Mouse (Mus musculus): ENCODE measurements around the gene Trmt10a. TPM values are rescaled to one million over a fixed set of nuclear protein-coding genes. Genes with fewer than 3 reads are reported as not detected.

The Trmt10a gene
- total RNA-seq, 2 experiments from 2014 or later: 2.3 to 2.5 TPM

DNA sequence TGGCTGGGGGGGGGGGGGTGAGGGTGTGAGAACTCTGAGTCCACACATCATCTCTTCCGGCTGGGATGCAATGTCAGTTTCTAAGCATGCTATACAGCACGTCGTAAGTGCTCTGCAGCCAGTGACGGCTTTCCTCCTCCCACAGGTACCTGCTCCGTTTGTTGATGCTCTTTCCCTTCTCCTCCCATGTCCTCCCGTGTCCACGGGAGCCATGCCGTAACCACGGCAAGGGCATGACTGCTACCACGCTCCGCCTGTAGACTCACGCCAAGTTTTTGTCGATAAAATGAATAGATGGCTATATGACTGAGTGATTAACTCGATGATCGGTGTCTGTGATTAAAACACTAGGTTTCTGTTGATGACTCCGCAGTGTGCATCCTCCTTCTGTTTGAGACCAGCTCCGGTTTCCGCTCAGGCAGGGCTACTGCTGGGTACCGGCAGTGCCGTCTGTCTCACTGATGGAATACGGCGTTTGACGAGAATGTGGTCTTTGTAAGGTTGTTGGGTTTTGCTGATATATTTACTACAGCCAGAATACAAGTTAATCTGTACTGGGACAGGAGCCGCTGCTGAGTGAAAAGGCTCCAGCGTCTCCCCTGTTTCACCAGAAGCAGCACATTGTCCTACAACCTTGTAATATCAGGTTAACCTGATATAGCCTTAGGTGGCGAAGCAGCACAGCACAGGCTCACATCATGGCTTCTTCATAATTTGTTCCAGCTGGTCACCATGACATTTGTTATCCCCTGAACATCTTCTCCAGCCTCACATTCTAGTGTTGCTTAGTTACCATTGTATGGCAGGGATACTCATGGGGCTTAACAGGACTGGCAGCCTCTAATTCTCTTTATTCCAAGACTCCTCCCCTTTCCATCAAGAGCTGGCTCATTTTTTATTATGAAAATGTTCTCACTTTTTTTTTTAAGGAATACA is 43.0 kb downstream of the Trmt10a start:
- no peak for DNase-seq (ENCODE audit: low spot score)
- intact Hi-C loops (cut with DNase I): no loop called here

DNA sequence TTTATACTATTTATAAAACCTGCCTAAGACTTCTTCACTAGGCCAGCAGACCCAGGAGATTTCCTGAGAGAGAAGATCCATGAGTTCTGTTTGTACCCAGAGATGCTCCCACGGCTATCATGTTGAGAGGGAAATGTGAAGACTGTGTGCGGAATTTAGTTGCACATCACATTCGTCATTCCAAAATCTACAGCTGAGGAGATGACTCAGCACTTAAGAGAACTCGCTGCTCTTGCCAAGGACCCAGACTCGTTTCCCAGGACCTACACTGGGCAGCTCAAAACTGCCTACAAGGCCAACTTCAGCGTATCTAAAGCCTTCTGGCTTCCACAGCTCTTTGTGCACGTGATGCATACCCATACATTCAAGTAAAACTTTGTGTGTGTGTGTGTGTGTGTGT is 49.0 kb downstream of the Trmt10a start:
- intact Hi-C loops (cut with DNase I): no loop called here
- no peak for DNase-seq (ENCODE audit: low spot score)

DNA sequence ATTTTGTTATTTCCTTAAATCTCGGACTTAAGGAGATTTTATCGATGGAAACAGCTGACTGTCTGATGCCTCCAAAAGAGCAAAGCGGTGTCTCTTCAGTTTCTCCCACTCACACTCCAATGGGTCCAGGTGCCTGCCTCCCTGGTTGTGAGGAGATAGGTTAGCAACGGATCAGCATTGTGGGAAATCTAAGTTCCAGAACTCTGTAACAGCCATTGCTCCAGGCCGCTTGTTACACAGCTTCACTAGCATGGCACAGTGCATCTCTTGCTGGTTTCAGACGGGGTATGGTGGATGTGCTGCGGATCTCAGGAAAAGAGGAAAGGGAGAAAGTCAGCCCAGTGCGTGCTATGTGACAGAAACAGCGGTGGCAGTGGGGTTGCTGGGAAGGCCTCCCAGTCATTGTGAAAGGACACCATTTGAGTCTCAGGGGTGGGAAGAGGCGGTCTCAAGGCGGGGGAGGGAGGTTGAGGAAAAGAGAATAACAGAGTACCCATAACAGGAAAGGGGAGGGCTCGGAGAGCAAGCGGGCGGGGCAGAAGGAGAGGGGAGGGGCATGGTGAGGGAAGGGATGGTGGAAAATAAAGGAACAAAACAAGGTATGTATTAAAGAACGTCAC is 50.5 kb downstream of the Trmt10a start, which contains the start of gene 4930579F01Rik:
Gene 4930579F01Rik, minus strand, starts transcription at position 143 of the 620 bp plus-strand sequence.
- no peak for DNase-seq (ENCODE audit: low spot score)
- intact Hi-C loops (cut with DNase I): no loop called here

DNA sequence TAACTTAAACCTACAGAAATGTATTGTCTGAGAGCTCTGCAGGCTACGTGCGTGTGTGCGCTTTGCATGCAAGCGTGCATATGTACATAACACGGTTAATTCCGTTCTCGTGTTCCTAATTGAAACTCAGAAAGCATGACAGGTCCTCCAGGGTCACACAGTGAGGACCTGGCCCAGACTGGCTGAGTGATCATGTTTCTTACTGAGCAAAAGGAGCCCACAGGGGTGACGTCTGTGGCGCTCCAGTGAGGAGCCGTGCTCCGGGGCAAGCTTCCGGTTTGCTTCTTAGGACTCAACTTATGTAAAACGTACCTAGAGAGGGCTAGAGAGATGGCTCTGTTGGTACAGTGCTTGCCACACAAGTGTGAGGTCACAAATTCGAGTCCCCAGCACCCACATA is 53.8 kb downstream of the Trmt10a start:
- DNase-seq (ENCODE audit: low spot score): no peak
- intact Hi-C loops (cut with DNase I): no loop called here

DNA sequence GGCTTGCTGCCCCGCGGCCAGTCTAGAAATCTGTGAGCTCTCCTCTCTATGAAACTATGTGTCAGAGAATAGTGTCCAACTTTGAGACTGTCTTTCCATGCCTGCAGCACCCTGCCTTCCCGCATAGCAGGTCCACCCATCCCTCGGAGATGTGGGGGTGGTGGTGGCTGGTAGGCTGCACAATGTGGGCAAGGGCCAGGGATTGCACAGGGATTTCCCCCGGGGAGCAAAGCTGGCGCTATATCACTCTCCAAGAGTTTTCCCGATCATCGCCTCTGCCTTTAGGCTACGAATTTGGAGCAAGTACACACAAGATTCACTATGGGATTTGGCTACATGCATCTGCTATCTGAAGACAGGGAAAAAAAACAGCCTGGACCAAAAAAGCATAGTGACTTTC is 54.3 kb downstream of the Trmt10a start:
- intact Hi-C loops (cut with DNase I): no loop called here
- no peak for DNase-seq (ENCODE audit: low spot score)

DNA sequence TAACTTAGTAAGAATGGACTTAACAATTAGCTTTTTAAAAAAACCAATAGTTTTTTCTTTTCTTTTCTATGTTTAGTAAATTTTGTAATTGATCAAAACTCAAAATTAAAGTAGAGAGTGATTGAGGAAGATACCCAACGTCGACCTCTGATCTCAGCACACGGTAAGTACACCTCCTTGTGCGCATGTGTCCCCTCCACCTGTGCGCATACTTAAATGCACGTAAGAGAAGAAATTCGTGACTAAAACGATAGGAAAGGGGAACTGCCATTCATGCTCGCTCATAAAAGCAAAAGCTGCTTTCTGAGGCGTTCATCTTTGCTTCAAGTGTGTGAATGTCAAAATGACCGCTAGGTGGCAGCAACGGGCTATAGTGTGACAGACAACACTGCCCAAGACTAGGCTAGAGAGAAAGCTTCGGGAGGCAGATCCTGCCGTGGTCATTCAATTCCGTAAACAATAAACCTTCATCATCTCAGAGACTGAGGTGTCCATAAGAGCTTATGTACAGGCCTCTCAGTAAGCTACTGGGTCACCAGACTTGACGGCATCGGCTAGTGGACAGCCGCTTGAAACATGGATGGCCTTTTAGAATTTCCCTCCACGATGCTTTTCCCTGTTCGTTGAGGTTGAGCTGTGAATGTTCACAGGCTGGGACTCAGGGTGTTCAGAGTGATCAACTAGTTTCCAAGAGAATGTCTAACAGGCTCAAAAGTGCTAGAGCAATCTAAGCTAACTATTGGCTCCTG is 54.9 kb downstream of the Trmt10a start:
- peak; percentile 38 for DNase-seq (ENCODE audit: low spot score)
- intact Hi-C loops (cut with DNase I): loop anchor here (1.0 to 2.0 kb wide), 2 partner anchors 209 to 234 kb away; no protein-coding TSS in a partner anchor

DNA sequence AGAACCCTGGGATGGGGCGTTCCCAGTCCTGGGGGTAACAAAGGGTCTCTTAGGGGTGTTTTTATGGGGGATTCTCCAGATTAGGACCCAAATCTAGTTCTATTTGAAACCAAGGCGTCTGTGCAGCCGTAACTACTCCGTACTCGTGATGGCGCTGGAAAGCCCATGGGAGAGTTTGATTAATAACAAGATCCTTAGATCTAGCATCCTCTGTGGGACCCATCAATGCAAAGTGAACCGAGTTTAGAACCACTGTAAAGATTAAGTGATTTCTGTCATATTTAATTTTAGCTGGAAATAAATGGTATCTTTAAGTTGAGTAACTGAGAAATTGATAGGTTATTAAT is 55.4 kb downstream of the Trmt10a start:
- DNase-seq (ENCODE audit: low spot score): no peak
- intact Hi-C loops (cut with DNase I): loop anchor here (1.0 to 2.0 kb wide), 2 partner anchors 208 to 234 kb away; no protein-coding TSS in a partner anchor

DNA sequence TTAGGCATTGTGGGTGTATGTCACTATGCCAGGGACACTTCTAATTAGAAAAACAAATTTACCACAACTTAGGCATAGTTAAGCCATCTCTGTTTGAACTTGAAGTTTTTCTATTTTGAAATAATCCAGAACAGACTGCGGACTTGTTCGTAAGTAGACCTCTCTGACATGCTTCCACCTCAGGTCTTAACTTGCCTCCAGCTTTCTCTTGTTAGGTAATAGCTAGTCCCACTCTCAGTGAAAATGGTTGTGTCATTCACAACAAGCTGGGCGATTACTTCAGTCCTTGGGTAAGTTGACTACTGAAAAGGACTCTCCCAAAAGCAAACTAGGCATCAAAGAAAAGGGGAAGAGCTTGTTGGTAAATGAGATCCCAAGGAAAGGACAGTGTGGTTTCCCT is 65.6 kb downstream of the Trmt10a start:
- DNase-seq (ENCODE audit: low spot score): no peak
- intact Hi-C loops (cut with DNase I): no loop called here

Other genes with a start within 250 kb of the Trmt10a start
- 10 to 100 TPM; 92.8 to 96.6 TPM for gene Lamtor3, start 224.9 kb upstream of the Trmt10a start, total RNA-seq (2021)
- gene Dapp1, start 161.9 kb upstream of the Trmt10a start, total RNA-seq (2021): 1 to 10 TPM; 4.1 to 5.3 TPM
- 10 to 100 TPM; 62.6 to 64.4 TPM for gene 1110002E22Rik, start 78.4 kb upstream of the Trmt10a start, total RNA-seq (2021)
- gene Gm5105, start 76.1 kb upstream of the Trmt10a start, total RNA-seq (2021): 1 to 10 TPM; 1.3 to 1.8 TPM
- 1 to 10 TPM; 4.8 to 5.9 TPM for gene Mttp, start 1.5 kb downstream of the Trmt10a start, total RNA-seq (2021)
- not detected for gene 4930579F01Rik, start 50.4 kb downstream of the Trmt10a start, total RNA-seq (2021)
- under 1 TPM; 0.08 to 0.14 TPM for gene Adh7, start 74.3 kb downstream of the Trmt10a start, total RNA-seq (2021)
- gene Adh1, start 117.5 kb downstream of the Trmt10a start, total RNA-seq (2021): 10 to 100 TPM; 25.6 to 40.3 TPM
- not detected for gene Adh6a, start 169.8 kb downstream of the Trmt10a start, total RNA-seq (2021)
- 1 to 10 TPM; 1.5 to 1.6 TPM for gene Adh6b, start 198.3 kb downstream of the Trmt10a start, total RNA-seq (2021)

Measured in heart, postnatal 25 days (tissue).